Mouse (Mus musculus) intestine, postnatal 0 days (tissue): Measurements from ENCODE around the gene Flywch1. TPM values are rescaled to one million over a fixed set of nuclear protein-coding genes. Genes with fewer than 3 reads are reported as not detected.

Experiments used
- ATAC-seq: fragments of 200-750 bp; cut with Nextera tagmentation; 2 replicates; pipeline ENCODE4 v1.8.0; 2017; ENCODE audit warnings: mild to moderate bottlenecking, moderate TSS enrichment, moderate library complexity
- H3K27ac ChIP-seq: fragments of 300-500 bp; sonication (generic); 2 replicates; pipeline ENCODE4 v1.5.1; 2014; ENCODE audit warnings: mild to moderate bottlenecking, low read depth, low read length, moderate library complexity
- H3K27me3 ChIP-seq: fragments of 300-500 bp; sonication (generic); replicated peaks from 2 replicates; pipeline ENCODE4 v1.6.1; 2014; ENCODE audit warnings: low read length, mixed read lengths; ENCODE audit not compliant: control insufficient read depth, insufficient read depth
- H3K36me3 ChIP-seq: fragments of 300-500 bp; sonication (generic); 2 replicates; pipeline ENCODE4 v1.6.1; 2014; ENCODE audit warnings: mild to moderate bottlenecking, moderate library complexity; ENCODE audit not compliant: control insufficient read depth, insufficient read depth
- H3K4me1 ChIP-seq: fragments of 300-500 bp; sonication (generic); replicated peaks from 2 replicates; pipeline ENCODE4 v1.6.1; 2014; ENCODE audit warnings: antibody characterized with exemption, low read length, mixed read lengths; ENCODE audit not compliant: control insufficient read depth, insufficient read depth
- H3K4me2 ChIP-seq: fragments of 300-500 bp; sonication (generic); replicated peaks from 2 replicates; pipeline ENCODE4 v1.6.1; 2014; ENCODE audit warnings: low read depth, mild to moderate bottlenecking, moderate library complexity
- H3K4me3 ChIP-seq: fragments of 300-500 bp; sonication (generic); 2 replicates; pipeline ENCODE4 v1.5.1; 2014; ENCODE audit warnings: low read depth, low read length
- H3K9ac ChIP-seq: fragments of 300-500 bp; sonication (generic); 2 replicates; pipeline ENCODE4 v1.6.1; 2014; ENCODE audit warnings: mild to moderate bottlenecking, low read depth, low read length
- H3K9me3 ChIP-seq: fragments of 300-500 bp; sonication (generic); 2 replicates; pipeline ENCODE4 v1.6.1; 2016; ENCODE audit warnings: mixed run types; ENCODE audit not compliant: control insufficient read depth
- CTCF ChIP-seq: sonication (generic); IDR thresholded peaks from 2 replicates; pipeline ENCODE4 v1.5.1; 2016; ENCODE audit warnings: low read depth, mild to moderate bottlenecking, control low read depth, antibody characterized with exemption, moderate library complexity
- WGBS: fragments of 180-500 bp; shearing (Covaris S2); extraction: QIAGEN DNeasy Blood & Tissue Kit; methylation state at CpG from one replicate; pipeline ENCODE4 v1.1.7; 2014; 5-methylcytosine and 5-hydroxymethylcytosine counted together
- polyA plus RNA-seq: library from polyadenylated mRNA; unstranded; fragments of >200 nt; fragmentation: Nextera tagmentation; extraction: Ambion mirVana; gene quantifications from 2 replicates; pipeline ENCODE4 v1.2.1, GENCODE M21; 2015

The Flywch1 gene
- polyA plus RNA-seq, 1 experiment from 2014 or later: 36.8 TPM

DNA sequence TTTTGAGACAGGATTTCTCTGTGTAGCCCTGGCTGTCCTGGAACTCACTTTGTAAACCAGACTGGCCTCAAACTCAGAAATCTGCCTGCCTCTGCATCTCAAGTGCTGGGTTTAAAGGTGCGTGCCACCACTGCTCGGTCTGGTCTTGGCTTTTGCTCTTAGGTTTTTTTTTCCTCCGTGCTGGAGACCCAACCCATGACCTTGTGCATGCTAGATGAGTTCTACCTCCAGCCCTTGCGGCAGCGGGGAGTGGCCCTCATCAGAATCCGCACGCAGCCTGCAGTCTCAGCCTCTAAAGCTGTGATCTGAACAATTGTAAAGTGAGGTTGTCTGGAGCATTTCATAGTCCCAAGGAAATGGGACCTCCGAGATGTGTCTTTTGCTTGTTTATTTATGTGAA is 23.9 kb upstream of the Flywch1 start:
- peaks cover 4% of the 10 kb centered on the region; the same call in 1 of the 2 replicates for H3K4me1 ChIP-seq
- no peaks in the 10 kb centered on the region for H3K36me3 ChIP-seq
- no peak overlapping the region for H3K9ac ChIP-seq
- no peak for TF ChIP-seq CTCF
- H3K9me3 ChIP-seq: no peaks in the 10 kb centered on the region
- no peak for ATAC-seq
- no peak overlapping the region for H3K4me2 ChIP-seq
- no peaks in the 10 kb centered on the region for H3K27me3 ChIP-seq
- no peak overlapping the region for H3K4me3 ChIP-seq
- no peak overlapping the region for H3K27ac ChIP-seq
- 93% methylated on average over 8 of the region's 8 CpGs for WGBS

- no peaks in the 10 kb centered on the region for H3K9me3 ChIP-seq
- peaks cover 7% of the 10 kb centered on the region; the same call in 1 of the 2 replicates for H3K4me1 ChIP-seq
- 0 out of 2 replicates have a peak overlapping the region, but pooled peaks have one; percentile 76 for H3K27ac ChIP-seq
- no peaks in the 10 kb centered on the region for H3K27me3 ChIP-seq
- 46% methylated on average over 2 of the region's 2 CpGs for WGBS
- H3K9ac ChIP-seq: no peak overlapping the region
- H3K4me2 ChIP-seq: peak overlapping the region; percentile 77
- no peak for TF ChIP-seq CTCF
- H3K4me3 ChIP-seq: no peak overlapping the region
- peak; percentile 24; the same call in 1 of the 2 replicates for ATAC-seq
- no peaks in the 10 kb centered on the region for H3K36me3 ChIP-seq
Observed at GRCm38 (mm10) chr17:23791079-23791357, 19.6 kb upstream of the Flywch1 start.

GRCm38 (mm10) chr17:23790269-23791078 is 19.1 kb upstream of the Flywch1 start, which contains the start of gene Srrm2:
TSS of gene Srrm2 (plus strand) at chr17:23790532.
- H3K9ac ChIP-seq: peak within 1 kb of the TSS; percentile 72
- no peaks in the 10 kb centered on the region for H3K27me3 ChIP-seq
- ATAC-seq: peak; percentile 37; the same call in 1 of the 2 replicates
- peak within 1 kb of the TSS; percentile 76 for H3K27ac ChIP-seq
- TF ChIP-seq CTCF: no peak
- peak within 1 kb of the TSS; percentile 77 for H3K4me2 ChIP-seq
- WGBS: 4% methylated on average over 29 of the region's 29 CpGs
- peak within 1 kb of the TSS; percentile 38 for H3K4me3 ChIP-seq
- H3K4me1 ChIP-seq: peaks cover 7% of the 10 kb centered on the region; the same call in 1 of the 2 replicates
- H3K36me3 ChIP-seq: no peaks in the 10 kb centered on the region
- H3K9me3 ChIP-seq: no peaks in the 10 kb centered on the region

- H3K4me2 ChIP-seq: peak overlapping the region; percentile 77
- H3K27me3 ChIP-seq: no peaks in the 10 kb centered on the region
- no peaks in the 10 kb centered on the region for H3K36me3 ChIP-seq
- H3K4me1 ChIP-seq: peaks cover 7% of the 10 kb centered on the region; the same call in 1 of the 2 replicates
- ATAC-seq: no peak
- H3K9ac ChIP-seq: peak overlapping the region; percentile 72
- H3K27ac ChIP-seq: 0 out of 2 replicates have a peak overlapping the region, but pooled peaks have one; percentile 76
- no peaks in the 10 kb centered on the region for H3K9me3 ChIP-seq
- 34% methylated on average over 8 of the region's 8 CpGs for WGBS
- peak overlapping the region; percentile 38 for H3K4me3 ChIP-seq
- TF ChIP-seq CTCF: no peak
Observed at GRCm38 (mm10) chr17:23789749-23790268, 18.4 kb upstream of the Flywch1 start.

DNA sequence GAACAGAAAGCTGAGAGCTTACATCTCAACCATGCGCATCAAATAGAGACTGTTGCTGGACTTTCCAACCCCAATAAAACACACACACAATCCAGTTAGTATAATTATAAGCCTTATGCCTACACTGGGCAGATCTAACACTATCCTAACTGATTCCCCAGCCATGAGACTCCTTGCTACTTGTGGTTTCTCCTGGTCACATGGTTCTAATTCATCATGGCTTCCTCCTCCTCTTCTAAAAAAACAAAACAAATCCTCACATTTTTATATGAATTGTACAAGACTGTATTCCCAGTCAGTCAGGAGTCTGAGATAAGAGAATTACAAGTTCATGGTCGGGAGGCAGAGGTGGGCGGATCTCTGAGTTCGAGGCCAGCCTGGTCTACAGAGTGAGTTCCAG is 17.6 kb upstream of the Flywch1 start:
- Histone ChIP-seq H3K9ac (no peak overlapping the region), H3K4me3 (no peak overlapping the region), H3K27ac (no peak overlapping the region), H3K36me3 (no peaks in the 10 kb centered on the region), H3K4me1 (peaks cover 7% of the 10 kb centered on the region; the same call in 1 of the 2 replicates), H3K9me3 (no peaks in the 10 kb centered on the region), H3K4me2 (no peak overlapping the region), H3K27me3 (no peaks in the 10 kb centered on the region)
- 84% methylated on average over 4 of the region's 4 CpGs for WGBS
- no peak for ATAC-seq
- no peak for TF ChIP-seq CTCF

DNA sequence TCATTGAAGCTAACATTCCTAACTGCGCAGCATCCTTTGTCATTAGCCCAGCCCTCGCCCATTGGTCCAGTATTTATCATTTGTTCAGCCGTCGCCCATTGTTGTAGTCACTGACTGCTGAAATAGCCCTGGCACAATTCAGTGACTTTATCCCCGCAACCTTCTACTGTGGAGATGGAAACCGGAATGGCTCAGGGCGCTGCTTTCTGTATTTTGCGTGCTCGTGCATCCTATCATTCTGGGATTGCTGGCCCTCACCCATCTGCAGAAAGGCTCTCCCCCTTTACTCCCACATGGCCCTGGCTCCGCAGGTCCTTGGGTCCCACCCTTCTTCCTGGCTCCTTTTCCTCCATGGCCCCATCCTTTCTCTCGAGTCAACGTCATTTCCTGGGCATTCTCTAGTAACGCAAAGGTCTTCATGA is 15.1 kb upstream of the Flywch1 start:
- Histone ChIP-seq H3K27me3 (no peaks in the 10 kb centered on the region), H3K36me3 (no peaks in the 10 kb centered on the region), H3K27ac (no peak overlapping the region; the same call in 1 of the 2 replicates), H3K4me2 (peak overlapping the region; percentile 95), H3K4me3 (peak overlapping the region; percentile 54; the same call in 1 of the 2 replicates), H3K4me1 (peaks cover 7% of the 10 kb centered on the region; the same call in 1 of the 2 replicates), H3K9me3 (no peaks in the 10 kb centered on the region), H3K9ac (no peak overlapping the region)
- TF ChIP-seq CTCF: peak; percentile 0; the same call in 1 of the 2 replicates
- WGBS: 18% methylated on average over 13 of the region's 13 CpGs
- ATAC-seq: no peak
